Mouse (Mus musculus) liver, adult 2 months (tissue): Measurements from ENCODE around the gene Retreg1.

ENCODE experiments used
- CTCF ChIP-seq: fragments of 200-500 bp; IDR thresholded peaks from 2 replicates; pipeline ENCODE4 v1.5.1; 2011; ENCODE audit warnings: low read depth, low read length, control low read depth
- POLR2A ChIP-seq: fragments of 200-500 bp; IDR thresholded peaks from 2 replicates; pipeline ENCODE4 v1.6.1; 2011; ENCODE audit warnings: low read length, control low read depth; ENCODE audit not compliant: insufficient read depth; ENCODE audit errors: extremely low read depth

DNA sequence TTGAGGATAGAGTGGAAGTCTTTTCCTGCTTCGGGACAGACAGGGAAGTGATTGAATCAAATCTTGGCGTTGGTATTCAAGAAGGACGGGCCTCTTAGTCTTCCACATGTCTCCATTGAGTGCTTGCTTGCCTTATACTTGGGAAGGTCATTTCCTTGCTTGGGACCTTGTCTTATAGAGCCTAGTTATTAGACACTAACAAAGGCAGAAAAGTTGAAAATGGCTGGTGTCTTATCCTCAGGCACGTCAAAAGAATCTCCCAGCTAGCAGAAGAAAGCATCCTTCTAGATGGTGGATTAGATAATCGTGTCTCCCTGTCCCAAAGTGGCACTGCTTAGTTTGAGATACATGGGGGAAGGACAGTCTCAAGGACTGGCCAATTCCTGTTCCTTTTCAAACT lies 113.0 kb downstream of the Retreg1 start:
- TF ChIP-seq CTCF = no peak
- TF ChIP-seq POLR2A = no peak
